Mouse (Mus musculus) brown adipose tissue, adult 24 weeks (tissue): ENCODE results near the gene Gclc. TPM values are rescaled to one million over a fixed set of nuclear protein-coding genes. Genes with fewer than 3 reads are reported as not detected.

Experiments used
- H3K27ac ChIP-seq: fragments of 200-500 bp; replicated peaks from 2 replicates; pipeline ENCODE4 v1.5.1; 2012; ENCODE audit warnings: low read depth, mild to moderate bottlenecking, low read length
- H3K4me1 ChIP-seq: fragments of 200-500 bp; 2 replicates; pipeline ENCODE4 v1.6.1; 2012; ENCODE audit warnings: low read length, mixed read lengths; ENCODE audit not compliant: control insufficient read depth, insufficient read depth, insufficient read length
- H3K4me3 ChIP-seq: fragments of 200-500 bp; 2 replicates; pipeline ENCODE4 v1.5.1; 2012; ENCODE audit warnings: low read depth, mild to moderate bottlenecking, low read length, moderate library complexity; ENCODE audit not compliant: insufficient read depth
- polyA plus RNA-seq: library from polyadenylated mRNA; stranded (reverse); fragments of >200 nt; gene quantifications from 2 replicates; pipeline ENCODE4 v1.2.4, GENCODE M21; 2012; ENCODE audit not compliant: missing spikeins, insufficient read depth, insufficient read length

Gene Gclc
- polyA plus RNA-seq, 1 experiment = 11.1 TPM

GRCm38 (mm10) chr9:77835756-77836155 lies 81.4 kb downstream of the Gclc start:
- H3K27ac ChIP-seq = peak overlapping the region; percentile 87

GRCm38 (mm10) chr9:77838586-77838985 lies 84.3 kb downstream of the Gclc start:
- H3K27ac ChIP-seq = peak overlapping the region; percentile 33

More at GRCm38 (mm10) chr9:77835756-77836155, 81.4 kb downstream of the Gclc start:
- H3K4me3 ChIP-seq = no peak overlapping the region
- H3K4me1 ChIP-seq = peaks cover 18% of the 10 kb centered on the region

More at GRCm38 (mm10) chr9:77838586-77838985, 84.3 kb downstream of the Gclc start:
- no peak overlapping the region for H3K4me3 ChIP-seq
- H3K4me1 ChIP-seq = peaks cover 18% of the 10 kb centered on the region

Other genes starting within 250 kb of the Gclc start
- gene Lrrc1, start 209.7 kb upstream of the Gclc start, polyA plus RNA-seq = 1.6 and 3.3 TPM in 2 replicates
- gene Klhl31, start 118.0 kb upstream of the Gclc start, polyA plus RNA-seq = 1.7 and 3.7 TPM in 2 replicates
- gene Elovl5, start 162.8 kb downstream of the Gclc start, polyA plus RNA-seq = 85.7 and 123 TPM in 2 replicates